Mouse (Mus musculus) limb, embryonic 11.5 days (tissue): ENCODE results near the gene Ddias. TPM values are rescaled to one million over a fixed set of nuclear protein-coding genes. Genes with fewer than 3 reads are reported as not detected.

Source experiments
- ATAC-seq: fragments of 200-750 bp; cut with Nextera tagmentation; 2 replicates; pipeline ENCODE4 v1.8.0; 2017; ENCODE audit warnings: low read depth; ENCODE audit not compliant: insufficient number of reproducible peaks, low FRiP score, low TSS enrichment
- DNase-seq: peaks from one replicate; pipeline ENCODE4 v3.0.0-alpha.2; 2015; ENCODE audit warnings: low spot score
- H3K27ac ChIP-seq: fragments of 300-500 bp; sonication (generic); replicated peaks from 2 replicates; pipeline ENCODE4 v1.5.1; 2014; ENCODE audit warnings: low read depth, mild to moderate bottlenecking, low read length
- H3K27me3 ChIP-seq: fragments of 300-500 bp; sonication (generic); 2 replicates; pipeline ENCODE4 v1.6.1; 2014; ENCODE audit warnings: mild to moderate bottlenecking, low read length, mixed read lengths; ENCODE audit not compliant: control insufficient read depth, insufficient read depth
- H3K36me3 ChIP-seq: fragments of 300-500 bp; sonication (generic); 2 replicates; pipeline ENCODE4 v1.6.1; 2014; ENCODE audit warnings: mild to moderate bottlenecking, low read length, moderate library complexity, mixed read lengths; ENCODE audit not compliant: control insufficient read depth, insufficient read depth
- H3K4me1 ChIP-seq: fragments of 300-500 bp; sonication (generic); 2 replicates; pipeline ENCODE4 v1.6.1; 2014; ENCODE audit warnings: low read length, mixed read lengths; ENCODE audit not compliant: control insufficient read depth, insufficient read depth
- H3K4me2 ChIP-seq: fragments of 300-500 bp; sonication (generic); 2 replicates; pipeline ENCODE4 v1.6.1; 2014; ENCODE audit warnings: low read depth, mild to moderate bottlenecking, moderate library complexity; ENCODE audit not compliant: severe bottlenecking
- H3K4me3 ChIP-seq: fragments of 300-500 bp; sonication (generic); 2 replicates; pipeline ENCODE4 v1.5.1; 2014; ENCODE audit warnings: low read depth, low read length
- H3K9ac ChIP-seq: fragments of 300-500 bp; sonication (generic); 2 replicates; pipeline ENCODE4 v1.6.1; 2014; ENCODE audit warnings: mild to moderate bottlenecking, low read length
- H3K9me3 ChIP-seq: fragments of 300-500 bp; sonication (generic); 2 replicates; pipeline ENCODE4 v1.6.1; 2016; ENCODE audit warnings: low read length; ENCODE audit not compliant: control insufficient read depth
- whole genome bisulfite sequencing: fragments of 180-500 bp; shearing (Covaris S2); extraction: QIAGEN DNeasy Blood & Tissue Kit; methylation state at CpG from one replicate; pipeline ENCODE4 v1.1.7; 2014; 5-methylcytosine and 5-hydroxymethylcytosine counted together
- polyA plus RNA-seq: library from polyadenylated mRNA; unstranded; fragments of >200 nt; fragmentation: Nextera tagmentation; extraction: Ambion mirVana; gene quantifications from 2 replicates; pipeline ENCODE4 v1.2.1, GENCODE M21; 2014

Ddias gene
- polyA plus RNA-seq, 1 experiment from 2014 or later = 24.1 TPM

GRCm38 (mm10) chr7:92890618-92891230, 16.7 kb upstream of the Ddias start:
- WGBS = 11% methylated on average over 4 of the region's 4 CpGs
- Histone ChIP-seq H3K4me2 (no peak overlapping the region), H3K27ac (no peak overlapping the region), H3K9ac (no peak overlapping the region), H3K4me1 (peaks cover 6% of the 10 kb centered on the region; the same call in 1 of the 2 replicates), H3K36me3 (no peaks in the 10 kb centered on the region), H3K9me3 (no peaks in the 10 kb centered on the region), H3K27me3 (no peaks in the 10 kb centered on the region), H3K4me3 (no peak overlapping the region)
- DNase-seq (no peak), ATAC-seq (no peak)

- DNase-seq (no peak), ATAC-seq (no peak)
- 8% methylated on average over 1 of the region's 1 CpGs for WGBS
These were observed 16.2 kb upstream of the Ddias start for GRCm38 (mm10) chr7:92890211-92890610.

DNA sequence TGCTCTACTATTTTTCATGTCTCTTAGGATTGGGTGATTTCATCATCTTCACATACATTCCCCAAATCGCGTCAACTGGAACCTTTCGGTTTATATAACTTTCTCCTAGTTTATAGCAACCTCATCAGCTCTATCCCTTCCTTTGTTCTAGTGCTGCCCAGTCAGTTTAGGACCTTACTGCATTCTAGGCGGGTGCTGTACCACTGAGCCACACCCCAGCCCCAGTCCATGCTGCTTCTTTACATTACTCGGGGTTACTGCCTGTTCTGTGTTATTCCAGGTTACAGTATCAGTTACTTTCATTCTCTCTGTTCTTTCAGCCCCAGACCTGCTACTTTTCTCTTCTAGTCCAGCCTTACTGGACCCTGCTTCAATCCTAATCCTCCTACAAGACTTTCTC, 13.2 kb upstream of the Ddias start:
- 91% methylated on average over 5 of the region's 5 CpGs for whole genome bisulfite sequencing
- Histone ChIP-seq H3K9ac (no peak overlapping the region), H3K4me1 (peaks cover 6% of the 10 kb centered on the region; the same call in 1 of the 2 replicates), H3K27me3 (no peaks in the 10 kb centered on the region), H3K4me3 (no peak overlapping the region), H3K4me2 (no peak overlapping the region), H3K36me3 (no peaks in the 10 kb centered on the region), H3K9me3 (no peaks in the 10 kb centered on the region), H3K27ac (no peak overlapping the region)
- ATAC-seq (no peak), DNase-seq (no peak)

More at GRCm38 (mm10) chr7:92890211-92890610, 16.2 kb upstream of the Ddias start:
- Histone ChIP-seq H3K27me3 (no peaks in the 10 kb centered on the region), H3K9me3 (no peaks in the 10 kb centered on the region), H3K27ac (no peak overlapping the region), H3K4me1 (peaks cover 6% of the 10 kb centered on the region; the same call in 1 of the 2 replicates), H3K4me3 (no peak overlapping the region), H3K9ac (no peak overlapping the region), H3K4me2 (no peak overlapping the region), H3K36me3 (no peaks in the 10 kb centered on the region)

DNA sequence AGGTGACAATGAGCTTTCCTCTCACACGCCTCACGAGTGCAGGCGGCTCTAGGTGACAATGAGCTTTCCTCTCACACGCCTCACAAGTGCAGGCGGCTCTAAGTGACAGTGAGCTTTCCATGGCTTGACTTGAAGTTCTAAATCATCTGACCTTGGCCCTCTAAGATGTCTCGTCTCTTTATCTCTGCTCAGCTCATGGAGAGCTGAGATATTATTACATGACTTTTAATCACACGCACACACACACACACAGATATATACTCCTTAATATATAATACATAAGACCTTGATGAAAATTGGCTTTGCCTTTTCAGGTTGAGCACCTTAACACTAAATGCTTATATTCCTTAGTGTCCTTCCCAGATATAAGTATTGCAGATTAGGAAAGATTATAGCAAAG, 12.8 kb upstream of the Ddias start:
- Histone ChIP-seq H3K36me3 (no peaks in the 10 kb centered on the region), H3K4me3 (no peak overlapping the region), H3K27ac (no peak overlapping the region), H3K4me2 (no peak overlapping the region), H3K4me1 (peaks cover 6% of the 10 kb centered on the region; the same call in 1 of the 2 replicates), H3K9ac (no peak overlapping the region), H3K9me3 (no peaks in the 10 kb centered on the region), H3K27me3 (no peaks in the 10 kb centered on the region)
- 78% methylated on average over 7 of the region's 7 CpGs for WGBS
- DNase-seq (no peak), ATAC-seq (no peak)

DNA sequence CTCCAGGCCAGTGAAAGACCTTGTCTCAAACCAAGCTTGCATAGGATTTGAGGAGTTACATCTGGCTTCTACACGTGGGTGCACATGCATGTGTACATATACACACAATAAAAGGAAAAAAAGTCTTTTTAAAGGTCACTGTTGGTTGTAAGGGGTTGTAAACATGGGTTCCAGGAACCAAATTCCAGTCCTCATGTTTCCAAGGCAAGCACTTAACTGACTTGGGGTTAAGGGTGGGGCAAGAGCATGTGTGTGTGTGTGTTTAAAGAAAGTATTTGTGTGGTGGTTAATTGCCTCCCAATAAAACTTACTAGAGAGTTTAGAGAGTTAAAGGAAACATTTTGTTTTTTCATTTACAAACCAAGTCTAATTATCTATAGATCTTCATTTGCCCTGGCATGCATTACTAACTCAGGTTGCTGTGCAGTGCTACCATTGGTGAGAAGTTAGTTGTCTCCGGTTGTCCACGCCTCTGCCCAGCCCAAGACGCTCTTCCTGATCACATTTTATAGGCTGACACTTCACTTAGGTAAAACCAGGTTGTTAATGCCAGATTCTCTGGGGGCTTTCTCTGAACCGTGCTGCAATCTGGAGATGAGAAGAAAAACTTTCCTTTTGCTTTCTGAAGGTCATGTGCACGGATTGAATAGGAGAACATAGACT, 11.1 kb upstream of the Ddias start:
- Histone ChIP-seq H3K4me1 (no peaks in the 10 kb centered on the region; the same call in 1 of the 2 replicates), H3K36me3 (no peaks in the 10 kb centered on the region), H3K4me2 (no peak overlapping the region), H3K9ac (no peak overlapping the region), H3K27me3 (no peaks in the 10 kb centered on the region), H3K4me3 (no peak overlapping the region), H3K9me3 (no peaks in the 10 kb centered on the region), H3K27ac (no peak overlapping the region)
- no peak for ATAC-seq
- WGBS = 74% methylated on average over 6 of the region's 6 CpGs
- DNase-seq = no peak

GRCm38 (mm10) chr7:92883850-92884716, 10.0 kb upstream of the Ddias start:
- H3K27me3 ChIP-seq = no peaks in the 10 kb centered on the region
- H3K27ac ChIP-seq = no peak overlapping the region
- no peaks in the 10 kb centered on the region for H3K9me3 ChIP-seq
- H3K36me3 ChIP-seq = no peaks in the 10 kb centered on the region
- 89% methylated on average over 9 of the region's 9 CpGs for WGBS
- H3K4me2 ChIP-seq = no peak overlapping the region
- no peak overlapping the region for H3K4me3 ChIP-seq
- H3K4me1 ChIP-seq = no peaks in the 10 kb centered on the region
- no peak overlapping the region for H3K9ac ChIP-seq
- DNase-seq (no peak), ATAC-seq (no peak)

DNA sequence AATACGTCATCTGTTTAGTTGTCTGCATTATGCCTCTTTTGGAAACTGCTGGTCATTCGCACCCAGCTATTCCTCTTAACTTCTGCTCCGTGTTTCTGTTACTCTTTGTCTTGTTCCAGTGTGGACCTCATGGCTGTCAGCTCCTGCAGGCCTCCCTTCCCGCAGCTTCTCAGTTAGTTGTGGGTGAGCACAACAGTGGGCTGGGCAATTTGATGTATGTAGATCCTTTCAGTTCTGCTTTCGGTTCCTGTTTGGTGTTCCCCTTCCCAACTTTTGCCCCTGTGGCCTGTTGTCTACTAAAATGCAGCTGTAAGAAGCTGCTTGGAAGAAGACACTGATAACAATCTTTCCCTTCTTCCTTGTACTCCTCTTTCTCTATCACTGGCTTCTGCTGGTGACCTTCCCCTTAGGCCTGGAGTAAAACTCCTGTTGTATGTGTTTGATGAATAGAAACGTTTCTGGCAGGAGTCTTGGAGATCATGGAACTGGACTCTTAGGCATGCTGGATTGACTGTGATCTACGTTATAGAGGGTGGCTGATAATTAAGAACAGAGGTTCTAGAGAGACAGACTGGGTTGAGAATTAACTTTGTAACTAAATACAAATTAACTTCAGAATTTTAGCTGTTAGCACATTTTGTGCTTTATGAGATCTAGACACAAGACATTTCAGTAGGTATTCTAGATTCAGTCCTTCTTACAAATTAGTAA, 4.7 kb upstream of the Ddias start:
- no peak overlapping the region for H3K9ac ChIP-seq
- DNase-seq (no peak), ATAC-seq (no peak)
- 73% methylated on average over 7 of the region's 7 CpGs for WGBS
- H3K4me1 ChIP-seq = peaks cover 3% of the 10 kb centered on the region; the same call in 1 of the 2 replicates
- no peak overlapping the region for H3K4me2 ChIP-seq
- no peak overlapping the region for H3K27ac ChIP-seq
- no peaks in the 10 kb centered on the region for H3K27me3 ChIP-seq
- H3K4me3 ChIP-seq = no peak overlapping the region
- no peaks in the 10 kb centered on the region for H3K9me3 ChIP-seq
- no peaks in the 10 kb centered on the region for H3K36me3 ChIP-seq

DNA sequence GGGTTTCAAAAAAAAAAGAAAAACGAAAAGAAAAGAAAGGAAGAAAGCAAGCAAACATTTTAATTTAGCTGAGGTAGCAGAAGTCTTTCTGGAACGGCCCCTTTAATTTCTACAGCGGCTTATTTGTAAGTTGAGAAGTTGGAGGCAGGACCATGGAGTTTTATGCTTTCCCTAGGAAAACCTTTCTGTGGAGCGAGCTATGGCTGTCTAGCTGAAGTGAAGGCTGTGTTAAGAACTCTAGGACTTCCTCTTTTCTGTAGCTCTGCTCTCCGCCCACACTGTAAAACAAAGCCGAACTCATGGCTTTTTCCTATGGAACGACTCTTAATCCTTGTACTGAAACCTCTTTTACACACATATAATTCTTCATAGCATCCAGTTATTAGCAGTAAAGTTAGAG, 2.5 kb upstream of the Ddias start:
- peaks cover 9% of the 10 kb centered on the region; the same call in 1 of the 2 replicates for H3K4me1 ChIP-seq
- no peaks in the 10 kb centered on the region for H3K27me3 ChIP-seq
- H3K4me3 ChIP-seq = peak overlapping the region; percentile 20
- 26% methylated on average over 7 of the region's 7 CpGs for WGBS
- no peaks in the 10 kb centered on the region for H3K36me3 ChIP-seq
- H3K27ac ChIP-seq = peak overlapping the region; percentile 48; the same call in 1 of the 2 replicates
- peak; percentile 38 for DNase-seq
- peak overlapping the region; percentile 42; the same call in 1 of the 2 replicates for H3K4me2 ChIP-seq
- peak overlapping the region; percentile 9; the same call in 1 of the 2 replicates for H3K9ac ChIP-seq
- H3K9me3 ChIP-seq = no peaks in the 10 kb centered on the region
- ATAC-seq = no peak
